ENCODE assay signal across 8 mouse cellular contexts in genomic region chr9:99139194-99140023, GRCm38 (mm10). TPM values are rescaled to one million over a fixed set of nuclear protein-coding genes. Genes with fewer than 3 reads are reported as not detected.
A peak's percentile ranks its signal among the peaks of the same experiment; 100 is the strongest.
DNase-seq lines count a peak whose midpoint lies in the region; ATAC-seq lines count a peak whose summit lies in the region.

No protein-coding gene starts in this region.

- peaks cover 3% of the 10 kb centered on the region; the same call in 1 of the 2 replicates for H3K4me1 ChIP-seq in brown adipose tissue, adult 24 weeks (ENCODE audit: control insufficient read depth, insufficient read depth, insufficient read length, low read length)

- H3K4me3 ChIP-seq in brown adipose tissue, adult 24 weeks (ENCODE audit: insufficient read depth, low read depth, low read length), result peak overlapping the region; percentile 99

- H3K27ac ChIP-seq in brown adipose tissue, adult 24 weeks (replicated peaks; ENCODE audit: low read depth, low read length), result peak overlapping the region; percentile 80

- peak; percentile 82 for ATAC-seq in cerebellum, adult (ENCODE audit: insufficient number of reproducible peaks, low FRiP score, low TSS enrichment)

- DNase-seq in cerebellum, postnatal 36 days, result no peak
- peak; percentile 70 for DNase-seq in 416B (ENCODE audit: low read depth)
- DNase-seq in frontal cortex, postnatal 10 days (ENCODE audit: low spot score in 2 of 2), result peak; percentile 16 to 50
- DNase-seq in kidney, adult 9 months, result peak; percentile 41
- DNase-seq in lung, postnatal 10 days, result peak; percentile 20
- DNase-seq in right cerebral cortex, postnatal 14 days, result peak; percentile 50

RNA-seq across cellular contexts. Expression of gene Pik3cb, which starts 1.0 kb away (rescaled TPM):
- 9.9 and 11.0 TPM in 2 replicates for polyA plus RNA-seq in brown adipose tissue, adult 24 weeks (2012; ENCODE audit: insufficient read depth, insufficient read length, missing spikeins)

Comparison
In these comparisons a context has a peak if more than half of its experiments do, and no peak if none do; other contexts are left out.
1. DNase-seq: peak in 416B (single experiment), frontal cortex, postnatal 10 days (2 of 2), kidney, adult 9 months (single experiment), lung, postnatal 10 days (single experiment) and right cerebral cortex, postnatal 14 days (single experiment); none in cerebellum, postnatal 36 days (0 of 2).